ENCODE assay signal across 10 mouse cellular contexts in genomic region chr14:59084396-59084795, GRCm38 (mm10). TPM values are rescaled to one million over a fixed set of nuclear protein-coding genes. Genes with fewer than 3 reads are reported as not detected.
DNase-seq lines count a peak whose midpoint lies in the region; ATAC-seq lines count a peak whose summit lies in the region.
"Had no signal": no experiment of that assay in that cellular context is flagged by ENCODE, and none has a peak within 500 bp of the region (broad histone marks: within the 10 kb centered on the region; RNA-seq: fewer than 3 reads in every experiment).

No protein-coding gene starts in this region.

- DNase-seq in midbrain, embryonic 14.5 days = peak; percentile 75
- DNase-seq in adrenal gland, adult 2 months = peak; percentile 40
- peak; percentile 57 to 69 for DNase-seq in cerebellum, postnatal 36 days
- peak; percentile 28 to 72 for DNase-seq in kidney, postnatal 36 days
- DNase-seq in lung, postnatal 10 days = peak; percentile 66
- DNase-seq in thymus, postnatal 0 days (ENCODE audit: low spot score) = no peak

- no peak overlapping the region for H3K4me3 ChIP-seq in midbrain, embryonic 14.5 days (replicated peaks; ENCODE audit: low read depth, low read length)
- no peak overlapping the region for H3K4me3 ChIP-seq in midbrain, embryonic 15.5 days
- H3K4me3 ChIP-seq: embryonic facial prominence, embryonic 12.5 days; limb, embryonic 13.5 days had no signal

- H3K27me3 ChIP-seq in midbrain, embryonic 14.5 days (ENCODE audit: control insufficient read depth, insufficient read depth, low read length) = no peaks in the 10 kb centered on the region
- H3K27me3 ChIP-seq in midbrain, embryonic 15.5 days (replicated peaks) = no peaks in the 10 kb centered on the region
- H3K27me3 ChIP-seq: embryonic facial prominence, embryonic 12.5 days had no signal

- H3K4me2 ChIP-seq in midbrain, embryonic 14.5 days (ENCODE audit: low read length) = no peak overlapping the region
- no peak overlapping the region for H3K4me2 ChIP-seq in midbrain, embryonic 15.5 days
- H3K4me2 ChIP-seq: embryonic facial prominence, embryonic 12.5 days; limb, embryonic 13.5 days had no signal

- H3K9me3 ChIP-seq in midbrain, embryonic 14.5 days (ENCODE audit: control insufficient read depth, low read length) = no peaks in the 10 kb centered on the region
- no peaks in the 10 kb centered on the region for H3K9me3 ChIP-seq in midbrain, embryonic 15.5 days
- H3K9me3 ChIP-seq: embryonic facial prominence, embryonic 12.5 days; limb, embryonic 13.5 days had no signal

- no peaks in the 10 kb centered on the region for H3K4me1 ChIP-seq in midbrain, embryonic 14.5 days (ENCODE audit: control insufficient read depth, insufficient read depth, low read length)
- H3K4me1 ChIP-seq in midbrain, embryonic 15.5 days = no peaks in the 10 kb centered on the region
- H3K4me1 ChIP-seq: embryonic facial prominence, embryonic 12.5 days; limb, embryonic 13.5 days had no signal

- H3K36me3 ChIP-seq in midbrain, embryonic 14.5 days (ENCODE audit: control insufficient read depth, insufficient read depth, low read length) = no peaks in the 10 kb centered on the region
- no peaks in the 10 kb centered on the region for H3K36me3 ChIP-seq in midbrain, embryonic 15.5 days (replicated peaks)
- H3K36me3 ChIP-seq: embryonic facial prominence, embryonic 12.5 days; limb, embryonic 13.5 days had no signal

- no peak overlapping the region for H3K9ac ChIP-seq in midbrain, embryonic 14.5 days (replicated peaks; ENCODE audit: low read length)
- H3K9ac ChIP-seq in midbrain, embryonic 15.5 days = no peak overlapping the region
- H3K9ac ChIP-seq: embryonic facial prominence, embryonic 12.5 days; limb, embryonic 13.5 days had no signal

- no peak overlapping the region for H3K27ac ChIP-seq in midbrain, embryonic 14.5 days (replicated peaks; ENCODE audit: low read depth, low read length)
- no peak overlapping the region for H3K27ac ChIP-seq in midbrain, embryonic 15.5 days
- H3K27ac ChIP-seq: embryonic facial prominence, embryonic 12.5 days; limb, embryonic 13.5 days had no signal

- WGBS in midbrain, embryonic 14.5 days = 33% methylated on average over 6 of the region's 6 CpGs
- WGBS in midbrain, embryonic 15.5 days = 35% methylated on average over 6 of the region's 6 CpGs

- ATAC-seq in midbrain, embryonic 14.5 days (ENCODE audit: low FRiP score, low TSS enrichment) = no peak
- ATAC-seq in midbrain, embryonic 15.5 days (replicated peaks) = no peak

RNA-seq across cellular contexts. Expression of gene 1700129C05Rik, which starts 58.3 kb away (rescaled TPM):
- polyA plus RNA-seq in midbrain, embryonic 14.5 days (2014; fragmentation: Nextera tagmentation; extraction: Ambion mirVana) = not detected in 2 replicates
- not detected in 2 replicates for polyA plus RNA-seq in midbrain, embryonic 15.5 days (2015; fragmentation: Nextera tagmentation; extraction: Ambion mirVana)
- not detected for total RNA-seq in adrenal gland, adult 2 months (2021)
- not detected in 2 replicates for polyA plus RNA-seq in adrenal gland, adult 2 months (2012; rRNA removed)
- not detected in 2 replicates for polyA plus RNA-seq in thymus, postnatal 0 days (2015; fragmentation: Nextera tagmentation; extraction: Ambion mirVana)
- polyA plus RNA-seq: embryonic facial prominence, embryonic 12.5 days; limb, embryonic 13.5 days; spleen, adult 2 months had no signal
